Mouse (Mus musculus): ENCODE measurements at regions not wholly inside any gene's neighbourhood (a gene's known extent, or its start where the extent isn't known, plus 50 kb on each side); places are given as distances from the start of the nearest gene placed in this dataset.

GRCm38 (mm10) chr12:82115766-82116165 is 53.4 kb upstream of the Sipa1l1 start:
- no peak for ATAC-seq (ENCODE audit: low TSS enrichment)
